Mouse (Mus musculus): ENCODE data around the gene Htr2b. TPM values are rescaled to one million over a fixed set of nuclear protein-coding genes. Genes with fewer than 3 reads are reported as not detected.

The Htr2b gene
- total RNA-seq (2021): under 1 TPM in 1 of 2 experiments, not detected in 1; 0.17 TPM
- long read RNA-seq, experiment 1: 0 reads
- long read RNA-seq, experiment 2: 0 reads

GRCm38 (mm10) chr1:86111779-86112178 lies at the start of gene Htr2b:
TSS of gene Htr2b (minus strand) at chr1:86111970.
- DNase-seq (ENCODE audit: low spot score in 2 of 2): peak; percentile 11 to 53

- no peak for DNase-seq (ENCODE audit: low spot score in 2 of 2)
These were observed 49.3 kb upstream of the Htr2b start for GRCm38 (mm10) chr1:86161061-86161460.

DNA sequence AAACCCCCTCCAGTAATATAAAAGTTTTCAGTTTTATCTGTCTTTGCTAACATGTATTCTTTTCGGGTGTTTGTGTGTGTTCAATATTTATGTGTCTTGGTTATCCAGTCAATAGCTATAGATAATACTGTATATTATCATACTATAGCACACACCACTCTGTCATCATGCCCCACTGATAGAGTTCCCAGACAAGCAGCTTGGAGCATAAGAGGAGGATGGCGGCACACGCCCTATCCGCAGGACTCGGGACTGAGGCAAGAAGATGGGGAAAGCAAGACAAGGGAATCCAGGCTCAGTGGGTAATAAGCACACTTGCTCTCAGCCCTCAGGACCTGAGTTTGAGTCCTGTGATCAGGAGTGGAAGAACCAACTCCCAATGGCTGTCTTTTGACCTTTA lies 48.7 kb upstream of the Htr2b start:
- no peak for DNase-seq (ENCODE audit: low spot score in 2 of 2)

- DNase-seq (ENCODE audit: low spot score in 2 of 2): no peak
These were observed 48.3 kb upstream of the Htr2b start for GRCm38 (mm10) chr1:86160059-86160458.

DNA sequence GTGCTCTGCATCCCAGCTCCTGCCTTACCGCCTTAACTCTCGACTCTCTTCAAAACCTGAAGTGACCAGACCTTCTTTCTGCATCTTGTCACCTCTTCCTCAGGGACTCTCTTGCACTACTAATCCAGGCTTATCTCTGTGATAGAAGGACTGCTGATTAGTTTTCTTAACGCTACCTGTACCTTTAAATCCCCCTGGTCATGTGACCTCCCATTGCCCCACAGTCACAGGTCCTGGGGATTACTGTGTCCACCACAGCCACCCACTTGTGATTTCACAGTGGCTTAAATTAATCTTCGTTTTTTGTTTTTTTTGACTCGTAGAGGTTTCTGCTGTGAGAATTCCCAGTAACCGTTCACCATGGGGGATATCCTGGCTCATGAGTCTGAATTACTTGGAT lies 44.8 kb upstream of the Htr2b start:
- no peak for DNase-seq (ENCODE audit: low spot score in 2 of 2)

- no peak for DNase-seq (ENCODE audit: low spot score in 2 of 2)
These were observed 44.3 kb upstream of the Htr2b start for GRCm38 (mm10) chr1:86156075-86156474.

DNA sequence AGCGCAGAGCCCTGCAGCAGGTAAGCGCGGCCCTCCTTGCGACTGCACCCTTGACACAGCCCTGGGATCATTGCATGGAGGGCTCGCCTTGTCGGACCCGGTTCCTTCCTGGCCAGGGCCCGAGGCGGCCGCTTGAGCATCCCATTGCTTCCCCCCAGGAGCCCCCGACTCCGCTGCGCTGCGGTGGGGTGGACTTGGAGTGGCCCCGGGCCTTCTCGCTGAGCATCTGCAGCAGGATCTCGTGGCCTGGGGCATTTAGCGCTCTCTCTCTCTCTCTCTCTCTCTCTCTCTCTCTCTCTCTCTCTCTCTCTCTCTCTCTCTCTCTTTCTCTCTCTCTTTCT lies 43.0 kb upstream of the Htr2b start:
- no peak for DNase-seq (ENCODE audit: low spot score in 2 of 2)

DNA sequence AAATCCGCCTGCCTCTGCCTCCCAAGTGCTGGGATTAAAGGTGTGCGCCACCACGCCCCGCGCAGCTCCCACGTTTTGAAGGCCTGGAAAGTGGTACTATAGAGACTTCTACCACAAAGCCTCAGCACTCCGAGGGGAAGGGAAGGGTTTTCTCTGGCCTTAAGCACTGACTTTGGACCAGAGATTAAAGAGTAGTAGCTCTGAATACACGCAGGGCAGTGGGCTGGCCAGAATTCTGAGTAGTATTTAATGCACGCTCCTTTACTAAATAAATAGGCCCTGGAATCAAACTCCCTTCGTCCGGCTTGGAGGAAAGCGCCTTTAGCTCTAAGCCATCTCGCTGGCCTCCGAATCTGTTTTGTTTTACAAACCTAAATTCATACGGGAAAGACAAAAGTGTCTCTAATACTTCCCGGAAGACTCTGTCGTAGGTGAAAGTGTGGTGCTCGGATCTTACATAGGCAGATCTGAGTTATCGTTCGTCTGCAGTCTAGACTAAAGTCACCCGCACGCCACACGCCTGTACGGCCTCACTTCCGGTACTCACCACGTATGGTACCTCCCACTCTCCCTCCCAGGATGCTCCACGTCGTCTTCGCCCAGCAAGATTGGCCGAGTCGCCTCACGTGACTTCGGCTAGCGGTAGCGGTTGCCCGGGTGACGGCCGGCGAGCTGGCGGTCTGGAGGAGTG lies 42.5 kb upstream of the Htr2b start, which contains the start of gene Armc9:
TSS of gene Armc9 (plus strand) at position 648 of the 691 bp plus-strand sequence.
- DNase-seq (ENCODE audit: low spot score in 2 of 2): peak; percentile 91 to 96

DNA sequence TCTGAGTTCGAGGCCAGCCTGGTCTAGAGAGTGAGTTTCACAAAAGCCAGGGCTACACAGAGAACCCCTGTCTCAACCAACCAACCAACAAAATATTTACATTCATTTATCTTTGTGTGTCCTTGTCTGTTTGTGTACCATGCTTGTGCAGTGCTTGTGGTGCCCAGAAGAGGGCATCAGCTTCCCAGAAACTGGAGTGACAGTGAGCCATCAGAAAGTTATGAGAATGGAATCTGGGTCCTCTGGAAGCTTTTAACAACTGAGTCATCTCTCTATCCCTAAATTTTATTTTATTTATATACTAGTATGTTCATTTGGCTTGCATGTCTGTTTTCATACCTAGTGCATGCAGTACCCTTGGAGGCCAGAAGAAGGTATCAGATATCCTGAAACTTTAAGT lies 40.8 kb upstream of the Htr2b start:
- no peak for DNase-seq (ENCODE audit: low spot score in 2 of 2)

- DNase-seq (ENCODE audit: low spot score in 2 of 2): no peak
These were observed 39.6 kb upstream of the Htr2b start for GRCm38 (mm10) chr1:86151376-86151775.

DNA sequence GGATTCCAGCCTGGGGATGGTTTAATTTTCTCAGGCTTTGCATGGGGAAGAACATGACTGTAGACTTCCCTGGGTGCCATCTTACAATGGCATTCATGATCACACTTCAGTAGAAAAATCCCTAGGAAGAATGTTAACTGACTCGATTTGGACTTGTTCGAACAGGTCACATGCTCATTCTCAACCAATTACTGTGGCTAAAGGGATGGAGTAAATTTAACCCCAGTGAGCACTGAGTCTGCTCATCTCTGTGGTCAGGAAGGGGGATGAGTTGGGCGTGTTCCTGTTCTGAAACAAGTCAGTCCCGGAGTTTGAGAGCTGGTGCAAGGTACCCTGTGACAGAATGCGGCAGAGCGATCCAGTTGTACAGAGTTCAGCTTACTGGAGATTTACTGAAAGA lies 39.2 kb upstream of the Htr2b start:
- DNase-seq (ENCODE audit: low spot score in 2 of 2): no peak

GRCm38 (mm10) chr1:86148161-86148560 lies 36.4 kb upstream of the Htr2b start:
- no peak for DNase-seq (ENCODE audit: low spot score in 2 of 2)

- DNase-seq (ENCODE audit: low spot score in 2 of 2): no peak
These were observed 35.8 kb upstream of the Htr2b start for GRCm38 (mm10) chr1:86147557-86147956.

GRCm38 (mm10) chr1:86146293-86146692 lies 34.5 kb upstream of the Htr2b start:
- no peak for DNase-seq (ENCODE audit: low spot score in 2 of 2)

GRCm38 (mm10) chr1:86144001-86144944 lies 32.5 kb upstream of the Htr2b start:
- no peak for DNase-seq (ENCODE audit: low spot score in 2 of 2)

DNA sequence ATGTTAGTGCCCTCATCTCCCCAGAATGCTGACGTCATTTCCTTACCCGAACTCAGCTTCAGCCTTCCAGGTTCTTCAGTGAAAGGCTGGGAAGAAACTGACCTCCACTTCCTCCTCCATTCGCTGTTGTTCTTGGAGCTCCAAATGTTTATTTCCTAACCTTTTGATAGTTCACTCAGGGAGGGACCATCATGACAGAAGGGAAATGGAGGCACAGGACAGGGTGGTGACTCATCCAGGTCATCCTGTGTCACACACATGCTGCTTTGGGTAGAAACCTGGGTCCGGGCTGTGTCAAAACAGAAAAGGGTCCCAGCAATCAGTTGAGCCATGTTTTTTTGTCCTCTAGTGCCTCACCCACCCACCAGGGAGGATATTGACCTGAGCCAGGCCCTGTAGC lies 31.4 kb upstream of the Htr2b start:
- DNase-seq (ENCODE audit: low spot score in 2 of 2): no peak

DNA sequence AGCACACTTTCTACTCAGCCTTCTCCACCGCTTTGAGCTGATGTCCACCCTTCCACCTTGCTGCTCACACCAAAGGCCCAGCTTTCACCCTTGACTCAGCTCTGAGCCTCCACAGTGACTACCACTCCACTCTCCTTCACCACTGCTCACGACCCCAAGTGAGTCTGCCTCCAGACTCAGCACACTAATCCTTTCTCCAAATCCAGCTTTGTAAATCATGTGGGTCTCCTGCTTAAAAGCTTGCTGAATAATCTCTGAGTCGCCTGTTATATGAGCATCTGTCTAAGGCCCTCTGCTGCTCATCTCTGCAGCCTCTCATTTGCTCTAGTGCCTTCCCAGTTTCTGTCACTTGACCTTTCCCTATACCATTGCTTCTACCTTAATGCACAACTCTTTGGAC lies 29.3 kb upstream of the Htr2b start:
- no peak for DNase-seq (ENCODE audit: low spot score in 2 of 2)

GRCm38 (mm10) chr1:86135315-86135714 lies 23.5 kb upstream of the Htr2b start:
- DNase-seq (ENCODE audit: low spot score in 2 of 2): no peak

DNA sequence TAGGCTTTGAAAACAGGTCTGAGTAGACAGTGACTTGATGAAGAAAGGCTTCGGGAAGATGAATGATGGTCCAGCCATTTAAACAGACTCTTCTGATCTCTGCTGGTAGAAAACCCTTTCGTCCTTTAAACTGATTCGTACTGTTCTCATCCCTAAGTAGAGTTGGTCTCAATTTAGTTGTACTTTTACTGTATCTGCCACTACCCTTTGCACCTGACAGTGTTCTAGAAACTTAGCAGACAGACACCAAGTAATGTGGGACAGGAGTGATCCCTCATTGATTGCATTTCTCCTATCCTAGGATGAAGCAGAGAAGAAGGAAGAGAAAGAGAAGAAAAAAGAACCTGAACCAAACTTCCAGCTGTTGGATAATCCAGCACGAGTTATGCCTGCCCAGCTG lies 21.6 kb upstream of the Htr2b start, which contains the start of gene Gm21972:
TSS of gene Gm21972 (plus strand) at position 301 of the 400 bp plus-strand sequence.
- DNase-seq (ENCODE audit: low spot score in 2 of 2): no peak

DNA sequence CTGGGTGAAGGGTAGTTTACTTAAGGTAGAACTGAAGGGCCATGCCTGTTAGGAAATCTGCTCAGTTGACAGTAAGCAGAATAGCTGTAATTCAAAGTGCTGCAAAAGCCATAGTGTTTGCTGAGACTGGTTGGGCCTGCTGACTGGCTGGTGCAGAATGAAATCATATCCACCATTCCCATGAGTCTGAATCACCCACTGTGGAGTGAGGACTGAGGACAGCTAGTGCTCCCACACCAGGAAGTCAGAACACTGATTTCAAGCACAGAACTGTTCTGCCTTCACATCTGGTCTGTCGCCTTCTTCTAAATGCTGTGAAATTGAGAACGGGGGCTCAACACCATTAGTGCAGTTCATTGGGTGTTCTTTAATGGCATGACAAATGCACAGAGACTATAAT lies 14.3 kb upstream of the Htr2b start:
- no peak for DNase-seq (ENCODE audit: low spot score in 2 of 2)

DNA sequence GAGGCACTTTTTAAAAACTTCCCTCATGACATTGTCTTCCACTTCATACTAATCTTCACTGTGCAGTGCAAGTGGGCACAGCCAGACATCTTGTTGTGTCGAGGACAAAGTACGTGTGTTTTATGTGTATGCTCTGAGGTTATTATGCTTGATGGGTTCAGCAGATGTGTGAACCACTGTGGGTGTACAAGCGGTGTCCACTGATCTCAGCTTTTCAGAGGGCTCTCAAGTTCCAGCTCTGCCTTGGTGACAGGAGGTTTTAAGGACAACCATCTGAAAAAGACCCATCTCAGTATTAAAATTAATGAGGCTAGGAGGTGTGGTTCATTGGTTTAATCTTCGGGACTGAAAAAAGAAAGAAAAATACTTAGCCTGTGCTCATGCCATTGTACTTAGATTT lies 7.8 kb upstream of the Htr2b start:
- DNase-seq (ENCODE audit: low spot score in 2 of 2): no peak

GRCm38 (mm10) chr1:86114141-86114540 lies 2.4 kb upstream of the Htr2b start:
- no peak for DNase-seq (ENCODE audit: low spot score in 2 of 2)
